Mouse (Mus musculus): ENCODE data around the gene Unk. TPM values are rescaled to one million over a fixed set of nuclear protein-coding genes. Genes with fewer than 3 reads are reported as not detected.

The Unk gene
- total RNA-seq (2014; fragmentation: Nextera tagmentation) (50.1 and 58.1 TPM in 2 replicates), total RNA-seq (2017) (17.2 and 19.8 TPM in 2 replicates), polyA plus RNA-seq (2012) (65.2 and 80.7 TPM in 2 replicates)

DNA sequence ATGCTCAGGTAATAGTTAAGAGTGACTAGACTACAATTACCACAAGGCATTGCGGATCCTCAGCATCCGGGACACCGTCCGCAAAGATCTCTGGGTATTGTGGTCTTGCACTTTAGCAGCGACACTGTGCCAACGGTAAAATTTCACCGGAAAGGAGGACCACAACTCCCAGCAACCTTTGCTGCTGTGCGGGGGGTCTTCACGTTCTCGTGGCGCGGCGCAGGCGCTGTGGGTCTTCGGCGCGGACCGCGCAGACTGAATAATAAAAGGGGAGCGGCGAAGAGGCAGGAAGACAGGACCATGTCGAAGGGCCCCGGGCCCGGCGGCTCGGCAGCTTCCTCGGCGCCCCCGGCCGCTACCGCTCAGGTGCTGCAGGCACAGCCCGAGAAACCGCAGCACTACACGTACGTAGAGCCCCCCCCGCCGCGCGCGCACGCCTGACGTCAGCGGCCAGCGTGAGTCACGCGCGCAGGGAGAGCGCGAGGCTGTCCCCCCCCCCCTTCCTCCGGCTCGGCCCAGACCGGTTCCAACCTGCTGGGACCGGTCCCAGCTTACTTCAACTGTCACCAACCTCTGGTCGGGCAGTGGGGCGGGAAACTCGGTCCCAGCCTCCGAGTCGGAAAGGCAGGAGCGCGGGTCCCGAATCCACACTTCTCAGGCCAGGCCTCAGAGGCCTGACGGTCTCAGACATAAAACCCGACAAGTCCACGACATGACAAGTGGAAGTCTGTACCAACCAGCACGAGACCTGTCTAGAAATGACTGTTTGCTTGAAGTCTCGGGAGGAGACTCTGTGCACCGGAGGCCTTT lies at the start of gene Unk:
Gene Unk, plus strand, starts transcription at position 235 of the 810 bp plus-strand sequence.
- ATAC-seq (ENCODE audit: extremely low read depth, insufficient number of reproducible peaks, low FRiP score, poor library complexity, severe bottlenecking) (peak; percentile 88), DNase-seq (ENCODE audit: low spot score) (peak; percentile 81)
- Histone ChIP-seq H3K27me3 (ENCODE audit: insufficient read depth, low read length) (no peaks in the 10 kb centered on the region), H3K36me3 (replicated peaks) (peaks cover 31% of the 10 kb centered on the region), H3K9me3 (replicated peaks) (no peaks in the 10 kb centered on the region), H3K4me3 (ENCODE audit: low read depth, low read length) (peak within 1 kb of the TSS; percentile 79), H3K4me1 (ENCODE audit: insufficient read depth, low read depth, low read length) (peaks cover 48% of the 10 kb centered on the region)
- TF ChIP-seq POLR2AphosphoS5 (IDR thresholded peaks at IDR 0.05; ENCODE audit: insufficient replicate concordance, low read depth, low read length) (no peak), GATA1 (IDR thresholded peaks at IDR 0.05; ENCODE audit: borderline replicate concordance, low read length) (no peak), GATA2 (IDR thresholded peaks at IDR 0.05; ENCODE audit: borderline replicate concordance, low read depth, low read length) (no peak), CTCF (IDR thresholded peaks at IDR 0.05; ENCODE audit: low read depth, low read length) (no peak), TAL1 (conservative IDR thresholded peaks at IDR 0.05; ENCODE audit: low read depth, low read length) (no peak)

DNA sequence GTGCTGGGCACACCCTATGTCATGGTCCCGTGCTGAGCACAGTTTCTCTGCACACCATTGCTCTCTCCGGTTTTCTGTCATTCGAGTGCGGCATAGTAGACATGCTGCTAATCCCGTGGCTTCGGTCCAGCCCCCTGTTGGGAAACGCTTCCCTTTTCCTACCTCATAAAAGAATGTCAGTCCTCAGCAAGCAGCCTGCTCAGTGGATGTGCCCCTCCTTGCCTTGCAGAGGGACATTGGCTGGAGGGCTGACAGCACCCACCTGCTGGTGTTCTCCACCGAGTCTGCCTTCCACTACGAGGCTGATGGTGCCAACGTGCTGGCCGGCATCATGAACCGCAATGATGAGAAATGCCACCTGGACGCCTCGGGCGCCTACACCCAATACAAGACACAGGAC lies 47.6 kb upstream of the Unk start:
- peaks cover 77% of the 10 kb centered on the region for H3K27me3 ChIP-seq (ENCODE audit: insufficient read depth, low read length)
- H3K4me3 ChIP-seq (ENCODE audit: low read depth, low read length), result no peak overlapping the region
- no peak for TF ChIP-seq GATA1 (IDR thresholded peaks at IDR 0.05; ENCODE audit: borderline replicate concordance, low read length)
- TF ChIP-seq GATA2 (IDR thresholded peaks at IDR 0.05; ENCODE audit: borderline replicate concordance, low read depth, low read length), result no peak
- TF ChIP-seq CTCF (IDR thresholded peaks at IDR 0.05; ENCODE audit: low read depth, low read length), result no peak
- no peak for TF ChIP-seq POLR2AphosphoS5 (IDR thresholded peaks at IDR 0.05; ENCODE audit: insufficient replicate concordance, low read depth, low read length)
- TF ChIP-seq TAL1 (conservative IDR thresholded peaks at IDR 0.05; ENCODE audit: low read depth, low read length), result no peak
- H3K36me3 ChIP-seq (replicated peaks), result no peaks in the 10 kb centered on the region
- no peak for ATAC-seq (ENCODE audit: extremely low read depth, insufficient number of reproducible peaks, low FRiP score, poor library complexity, severe bottlenecking)
- H3K9me3 ChIP-seq (replicated peaks), result no peaks in the 10 kb centered on the region
- H3K4me1 ChIP-seq (ENCODE audit: insufficient read depth, low read depth, low read length), result no peaks in the 10 kb centered on the region; the same call in 1 of the 2 replicates
- DNase-seq (ENCODE audit: low spot score), result no peak

DNA sequence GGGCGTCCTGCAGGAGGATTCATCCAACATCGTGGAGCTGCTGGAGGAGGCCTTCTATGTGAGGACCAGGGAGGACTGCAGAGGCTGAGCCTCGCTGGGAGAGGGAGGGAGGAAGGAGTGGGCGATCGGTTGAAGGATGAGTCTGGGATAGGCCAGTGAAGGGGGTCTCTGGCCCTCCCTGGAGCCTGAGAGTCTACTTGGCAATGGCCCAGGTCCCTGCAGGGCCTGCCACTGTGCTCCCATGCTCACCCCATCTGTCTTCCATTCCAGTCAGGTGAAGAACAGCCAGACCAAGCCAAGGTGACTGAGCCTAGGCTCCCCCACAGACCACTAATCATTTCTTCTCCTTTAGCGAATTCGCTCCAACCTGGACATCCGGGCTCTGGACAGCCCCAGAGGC lies 46.8 kb upstream of the Unk start:
- ATAC-seq (ENCODE audit: extremely low read depth, insufficient number of reproducible peaks, low FRiP score, poor library complexity, severe bottlenecking) (no peak), DNase-seq (ENCODE audit: low spot score) (no peak)
- peaks cover 74% of the 10 kb centered on the region for H3K27me3 ChIP-seq (ENCODE audit: insufficient read depth, low read length)
- TF ChIP-seq CTCF (IDR thresholded peaks at IDR 0.05; ENCODE audit: low read depth, low read length) (no peak), GATA2 (IDR thresholded peaks at IDR 0.05; ENCODE audit: borderline replicate concordance, low read depth, low read length) (no peak), TAL1 (conservative IDR thresholded peaks at IDR 0.05; ENCODE audit: low read depth, low read length) (no peak), POLR2AphosphoS5 (IDR thresholded peaks at IDR 0.05; ENCODE audit: insufficient replicate concordance, low read depth, low read length) (no peak), GATA1 (IDR thresholded peaks at IDR 0.05; ENCODE audit: borderline replicate concordance, low read length) (no peak)
- H3K4me1 ChIP-seq (ENCODE audit: insufficient read depth, low read depth, low read length), result no peaks in the 10 kb centered on the region; the same call in 1 of the 2 replicates
- H3K36me3 ChIP-seq (replicated peaks), result no peaks in the 10 kb centered on the region
- H3K4me3 ChIP-seq (ENCODE audit: low read depth, low read length), result no peak overlapping the region
- no peaks in the 10 kb centered on the region for H3K9me3 ChIP-seq (replicated peaks)

GRCm38 (mm10) chr11:115989686-115990085 lies 40.4 kb upstream of the Unk start:
- no peaks in the 10 kb centered on the region for H3K36me3 ChIP-seq (replicated peaks)
- H3K9me3 ChIP-seq (replicated peaks), result no peaks in the 10 kb centered on the region
- H3K4me1 ChIP-seq (ENCODE audit: insufficient read depth, low read depth, low read length), result peaks cover 9% of the 10 kb centered on the region
- TF ChIP-seq CTCF (IDR thresholded peaks at IDR 0.05; ENCODE audit: low read depth, low read length) (no peak), POLR2AphosphoS5 (IDR thresholded peaks at IDR 0.05; ENCODE audit: insufficient replicate concordance, low read depth, low read length) (no peak), GATA2 (IDR thresholded peaks at IDR 0.05; ENCODE audit: borderline replicate concordance, low read depth, low read length) (no peak), GATA1 (IDR thresholded peaks at IDR 0.05; ENCODE audit: borderline replicate concordance, low read length) (no peak), TAL1 (conservative IDR thresholded peaks at IDR 0.05; ENCODE audit: low read depth, low read length) (no peak)
- no peak for DNase-seq (ENCODE audit: low spot score)
- no peak for ATAC-seq (ENCODE audit: extremely low read depth, insufficient number of reproducible peaks, low FRiP score, poor library complexity, severe bottlenecking)
- H3K27me3 ChIP-seq (ENCODE audit: insufficient read depth, low read length), result peaks cover 77% of the 10 kb centered on the region
- H3K4me3 ChIP-seq (ENCODE audit: low read depth, low read length), result no peak overlapping the region

DNA sequence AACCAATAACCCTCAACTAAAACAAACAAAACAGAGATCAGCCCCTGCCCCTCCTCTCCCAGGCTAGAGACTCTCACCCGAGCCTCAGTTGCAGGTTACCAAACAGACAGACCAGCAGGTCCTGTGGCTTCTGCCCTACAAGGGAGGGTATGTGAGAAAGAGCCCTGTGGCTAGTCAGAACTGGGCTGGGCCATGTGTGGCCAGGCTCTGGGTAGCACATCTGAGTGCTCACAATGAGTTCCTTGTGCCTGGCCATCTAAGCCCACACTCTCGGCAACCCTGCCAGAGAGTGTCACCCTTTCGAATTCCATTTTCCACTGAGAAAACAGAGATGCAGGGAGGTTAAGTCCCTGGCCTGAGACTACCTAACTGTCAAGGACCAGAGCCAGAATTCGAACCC lies 38.0 kb upstream of the Unk start:
- TF ChIP-seq GATA1 (IDR thresholded peaks at IDR 0.05; ENCODE audit: borderline replicate concordance, low read length) (no peak), POLR2AphosphoS5 (IDR thresholded peaks at IDR 0.05; ENCODE audit: insufficient replicate concordance, low read depth, low read length) (no peak), GATA2 (IDR thresholded peaks at IDR 0.05; ENCODE audit: borderline replicate concordance, low read depth, low read length) (no peak), TAL1 (conservative IDR thresholded peaks at IDR 0.05; ENCODE audit: low read depth, low read length) (no peak), CTCF (IDR thresholded peaks at IDR 0.05; ENCODE audit: low read depth, low read length) (no peak)
- Histone ChIP-seq H3K36me3 (replicated peaks) (no peaks in the 10 kb centered on the region), H3K4me1 (ENCODE audit: insufficient read depth, low read depth, low read length) (peaks cover 9% of the 10 kb centered on the region), H3K27me3 (ENCODE audit: insufficient read depth, low read length) (peaks cover 75% of the 10 kb centered on the region), H3K4me3 (ENCODE audit: low read depth, low read length) (no peak overlapping the region), H3K9me3 (replicated peaks) (no peaks in the 10 kb centered on the region)
- no peak for DNase-seq (ENCODE audit: low spot score)
- no peak for ATAC-seq (ENCODE audit: extremely low read depth, insufficient number of reproducible peaks, low FRiP score, poor library complexity, severe bottlenecking)

- Histone ChIP-seq H3K4me3 (ENCODE audit: low read depth, low read length) (no peak overlapping the region), H3K4me1 (ENCODE audit: insufficient read depth, low read depth, low read length) (peaks cover 24% of the 10 kb centered on the region), H3K9me3 (replicated peaks) (no peaks in the 10 kb centered on the region), H3K36me3 (replicated peaks) (no peaks in the 10 kb centered on the region), H3K27me3 (ENCODE audit: insufficient read depth, low read length) (peaks cover 70% of the 10 kb centered on the region)
- TF ChIP-seq POLR2AphosphoS5 (IDR thresholded peaks at IDR 0.05; ENCODE audit: insufficient replicate concordance, low read depth, low read length) (no peak), GATA1 (IDR thresholded peaks at IDR 0.05; ENCODE audit: borderline replicate concordance, low read length) (no peak), TAL1 (conservative IDR thresholded peaks at IDR 0.05; ENCODE audit: low read depth, low read length) (no peak), CTCF (IDR thresholded peaks at IDR 0.05; ENCODE audit: low read depth, low read length) (no peak), GATA2 (IDR thresholded peaks at IDR 0.05; ENCODE audit: borderline replicate concordance, low read depth, low read length) (no peak)
- ATAC-seq (ENCODE audit: extremely low read depth, insufficient number of reproducible peaks, low FRiP score, poor library complexity, severe bottlenecking) (no peak), DNase-seq (ENCODE audit: low spot score) (no peak)
Observed at GRCm38 (mm10) chr11:115995256-115995655, 34.9 kb upstream of the Unk start.
